Mouse (Mus musculus) lung, embryonic 14.5 days (tissue): Measurements from ENCODE around the gene Exosc2. TPM values are rescaled to one million over a fixed set of nuclear protein-coding genes. Genes with fewer than 3 reads are reported as not detected.

Experiments
- ATAC-seq: fragments of 200-750 bp; cut with Nextera tagmentation; 2 replicates; pipeline ENCODE4 v1.8.0; 2017; ENCODE audit warnings: mild to moderate bottlenecking, moderate TSS enrichment, moderate library complexity; ENCODE audit not compliant: insufficient read depth
- DNase-seq: peaks from one replicate; pipeline ENCODE4 v3.0.0-alpha.2; 2015
- H3K27ac ChIP-seq: fragments of 300-500 bp; sonication (generic); 2 replicates; pipeline ENCODE4 v1.5.1; 2014; ENCODE audit warnings: low read depth, mild to moderate bottlenecking, moderate library complexity
- H3K27me3 ChIP-seq: fragments of 300-500 bp; sonication (generic); 2 replicates; pipeline ENCODE4 v1.6.1; 2014; ENCODE audit warnings: low read length, control low read depth; ENCODE audit not compliant: insufficient read depth
- H3K36me3 ChIP-seq: fragments of 300-500 bp; sonication (generic); 2 replicates; pipeline ENCODE4 v1.6.1; 2014; ENCODE audit warnings: control low read depth; ENCODE audit not compliant: insufficient read depth
- H3K4me1 ChIP-seq: fragments of 300-500 bp; sonication (generic); 2 replicates; pipeline ENCODE4 v1.6.1; 2014; ENCODE audit warnings: antibody characterized with exemption, control low read depth; ENCODE audit not compliant: insufficient read depth
- H3K4me2 ChIP-seq: fragments of 300-500 bp; sonication (generic); 2 replicates; pipeline ENCODE4 v1.6.1; 2014; ENCODE audit warnings: mild to moderate bottlenecking
- H3K4me3 ChIP-seq: fragments of 300-500 bp; sonication (generic); 2 replicates; pipeline ENCODE4 v1.5.1; 2014; ENCODE audit warnings: low read depth, low read length
- H3K9ac ChIP-seq: fragments of 300-500 bp; sonication (generic); 2 replicates; pipeline ENCODE4 v1.6.1; 2014
- H3K9me3 ChIP-seq: fragments of 300-500 bp; sonication (generic); 2 replicates; pipeline ENCODE4 v1.6.1; 2016; ENCODE audit warnings: low read depth, low read length, control low read depth
- CTCF ChIP-seq: IDR thresholded peaks from 2 replicates; pipeline ENCODE4 v1.5.1; 2016; ENCODE audit warnings: antibody characterized with exemption, low read depth
- WGBS: fragments of 180-500 bp; shearing (Covaris S2); extraction: QIAGEN DNeasy Blood & Tissue Kit; methylation state at CpG from one replicate; pipeline ENCODE4 v1.1.7; 2014; 5-methylcytosine and 5-hydroxymethylcytosine counted together
- polyA plus RNA-seq: library from polyadenylated mRNA; unstranded; fragments of >200 nt; fragmentation: Nextera tagmentation; extraction: Ambion mirVana; gene quantifications from 2 replicates; pipeline ENCODE4 v1.2.1, GENCODE M21; 2014

Gene Exosc2
- polyA plus RNA-seq, 1 experiment from 2014 or later: 70.4 TPM

- no peaks in the 10 kb centered on the region for H3K9me3 ChIP-seq
- peak overlapping the region; percentile 51 for H3K4me3 ChIP-seq
- H3K4me2 ChIP-seq: peak overlapping the region; percentile 93
- TF ChIP-seq CTCF: no peak
- H3K36me3 ChIP-seq: no peaks in the 10 kb centered on the region
- under 1% methylated on average over 104 of the region's 109 CpGs for WGBS
- H3K4me1 ChIP-seq: no peaks in the 10 kb centered on the region
- H3K9ac ChIP-seq: no peak overlapping the region
- DNase-seq: no peak
- ATAC-seq: no peak; the same call in 1 of the 2 replicates
- peaks cover 75% of the 10 kb centered on the region for H3K27me3 ChIP-seq
- no peak overlapping the region for H3K27ac ChIP-seq
Observed at GRCm38 (mm10) chr2:31653971-31654853, 16.3 kb upstream of the Exosc2 start.

- Histone ChIP-seq H3K27me3 (peaks cover 67% of the 10 kb centered on the region), H3K4me2 (peak overlapping the region; percentile 93), H3K9ac (no peak overlapping the region)
Observed at GRCm38 (mm10) chr2:31654854-31655559, 15.5 kb upstream of the Exosc2 start.

GRCm38 (mm10) chr2:31656374-31656773, 14.1 kb upstream of the Exosc2 start:
- Histone ChIP-seq H3K4me2 (no peak overlapping the region), H3K4me1 (no peaks in the 10 kb centered on the region), H3K9me3 (no peaks in the 10 kb centered on the region), H3K36me3 (no peaks in the 10 kb centered on the region), H3K27ac (no peak overlapping the region), H3K4me3 (no peak overlapping the region), H3K9ac (no peak overlapping the region), H3K27me3 (peaks cover 53% of the 10 kb centered on the region)
- ATAC-seq (no peak), DNase-seq (no peak)
- WGBS: 84% methylated on average over 7 of the region's 7 CpGs
- TF ChIP-seq CTCF: no peak

More at GRCm38 (mm10) chr2:31654854-31655559, 15.5 kb upstream of the Exosc2 start:
- Histone ChIP-seq H3K4me1 (no peaks in the 10 kb centered on the region), H3K36me3 (no peaks in the 10 kb centered on the region), H3K27ac (no peak overlapping the region), H3K9me3 (no peaks in the 10 kb centered on the region), H3K4me3 (peak overlapping the region; percentile 51)
- TF ChIP-seq CTCF: peak; percentile 58
- 6% methylated on average over 22 of the region's 22 CpGs for WGBS
- peak; percentile 56 for DNase-seq
- ATAC-seq: no peak

GRCm38 (mm10) chr2:31662939-31663803, 7.3 kb upstream of the Exosc2 start:
- H3K4me2 ChIP-seq: no peak overlapping the region
- H3K36me3 ChIP-seq: no peaks in the 10 kb centered on the region
- H3K27ac ChIP-seq: no peak overlapping the region
- H3K27me3 ChIP-seq: no peaks in the 10 kb centered on the region
- 48% methylated on average over 8 of the region's 8 CpGs for WGBS
- H3K4me1 ChIP-seq: 0 out of 2 replicates have a peak, but pooled peaks cover 4% of the 10 kb centered on the region
- ATAC-seq: no peak
- no peak overlapping the region for H3K4me3 ChIP-seq
- DNase-seq: no peak
- H3K9me3 ChIP-seq: no peaks in the 10 kb centered on the region
- no peak overlapping the region for H3K9ac ChIP-seq
- TF ChIP-seq CTCF: no peak

- WGBS: 67% methylated on average over 1 of the region's 1 CpGs
- DNase-seq: no peak
- Histone ChIP-seq H3K27ac (no peak overlapping the region), H3K4me1 (0 out of 2 replicates have a peak, but pooled peaks cover 4% of the 10 kb centered on the region), H3K36me3 (no peaks in the 10 kb centered on the region), H3K9me3 (no peaks in the 10 kb centered on the region), H3K4me2 (no peak overlapping the region), H3K9ac (no peak overlapping the region), H3K27me3 (no peaks in the 10 kb centered on the region), H3K4me3 (no peak overlapping the region)
- no peak for TF ChIP-seq CTCF
- no peak for ATAC-seq
Observed at GRCm38 (mm10) chr2:31663804-31664180, 6.7 kb upstream of the Exosc2 start.

GRCm38 (mm10) chr2:31667332-31667731, 3.2 kb upstream of the Exosc2 start:
- no peak overlapping the region for H3K4me2 ChIP-seq
- peak; percentile 65 for DNase-seq
- H3K27ac ChIP-seq: no peak overlapping the region
- no peaks in the 10 kb centered on the region for H3K27me3 ChIP-seq
- H3K9ac ChIP-seq: no peak overlapping the region
- H3K4me1 ChIP-seq: 0 out of 2 replicates have a peak, but pooled peaks cover 6% of the 10 kb centered on the region
- H3K9me3 ChIP-seq: no peaks in the 10 kb centered on the region
- no peak overlapping the region for H3K4me3 ChIP-seq
- 27% methylated on average over 4 of the region's 4 CpGs for WGBS
- no peak for ATAC-seq
- peaks cover under 1% of the 10 kb centered on the region; the same call in 1 of the 2 replicates for H3K36me3 ChIP-seq
- peak; percentile 70 for TF ChIP-seq CTCF
